Mouse (Mus musculus) liver, postnatal 0 days (tissue): ENCODE data around the gene Zbtb4.

ENCODE experiments used
- CTCF ChIP-seq: sonication (generic); IDR thresholded peaks from 2 replicates; pipeline ENCODE4 v1.5.1; 2016; ENCODE audit warnings: antibody characterized with exemption, low read depth
- EP300 ChIP-seq: IDR thresholded peaks from 2 replicates; pipeline ENCODE4 v1.6.1; 2016; ENCODE audit warnings: antibody characterized with exemption, low read depth, mild to moderate bottlenecking

- TF ChIP-seq CTCF (no peak), EP300 (no peak)
Measured at GRCm38 (mm10) chr11:69833554-69833953, 67.8 kb downstream of the Zbtb4 start.
